Mouse (Mus musculus) testis, adult 2 months (tissue): Measurements from ENCODE around the gene Acoxl.

Experiments used
- CTCF ChIP-seq: fragments of 200-500 bp; IDR thresholded peaks from 2 replicates; pipeline ENCODE4 v1.5.1; 2012; ENCODE audit warnings: low read depth, mild to moderate bottlenecking, inconsistent platforms, low read length, moderate library complexity; ENCODE audit not compliant: control insufficient read depth, insufficient read depth, insufficient replicate concordance
- POLR2A ChIP-seq: fragments of 200-500 bp; IDR thresholded peaks from 2 replicates; pipeline ENCODE4 v1.6.1; 2012; ENCODE audit warnings: low read depth, mild to moderate bottlenecking, inconsistent platforms, low read length, moderate library complexity; ENCODE audit not compliant: control insufficient read depth

DNA sequence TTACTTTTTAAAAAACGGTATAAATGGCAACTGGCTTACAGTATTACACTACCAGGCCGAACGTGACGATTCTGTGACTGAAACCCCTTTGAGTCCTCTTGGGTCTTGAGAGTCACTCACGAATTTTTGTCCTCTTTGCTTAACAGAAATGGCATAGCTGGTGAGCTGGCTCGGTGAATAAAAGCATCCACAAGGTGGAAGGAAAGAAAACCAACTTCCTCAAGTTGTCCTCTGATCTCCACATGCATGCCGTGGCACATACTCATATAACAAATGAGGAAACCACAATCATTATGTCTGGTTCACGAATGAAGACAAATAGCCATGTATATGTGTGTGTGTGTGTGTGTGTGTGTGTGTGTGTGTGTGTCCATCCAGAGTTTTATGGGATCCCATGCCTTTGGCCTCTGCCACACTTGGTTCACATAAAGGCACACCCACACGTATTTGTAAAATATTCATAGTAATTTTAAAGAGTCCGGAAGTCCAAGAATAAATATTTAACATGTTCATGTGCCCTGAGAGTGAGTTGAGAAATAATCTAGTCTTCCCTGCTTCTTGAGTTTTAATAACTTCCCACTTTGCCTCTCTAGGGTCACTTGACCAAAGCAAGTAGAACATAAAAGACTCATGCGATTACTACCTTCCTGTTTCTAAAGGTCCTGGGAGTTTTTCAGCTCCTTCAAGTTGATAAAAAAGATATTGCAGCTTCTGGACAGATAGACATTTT, 6.4 kb upstream of the Acoxl start:
- no peak for TF ChIP-seq CTCF
- no peak for TF ChIP-seq POLR2A
